In genomic region chr8:81768313-81768675, GRCm38 (mm10) we compare ENCODE assay signal across 9 mouse cellular contexts.
DNase-seq lines count a peak whose midpoint lies in the region; ATAC-seq and TF ChIP-seq lines count a peak whose summit lies in the region.
"Had no signal": no experiment of that assay in that cellular context is flagged by ENCODE, and none has a peak within 500 bp of the region (broad histone marks: within the 10 kb centered on the region; RNA-seq: fewer than 3 reads in every experiment).

No protein-coding gene starts in this region.

- no peak for ATAC-seq in heart, postnatal 0 days (ENCODE audit: insufficient read depth, low read depth)
- no peak for ATAC-seq in forebrain, embryonic 13.5 days
- ATAC-seq in liver, embryonic 11.5 days (replicated peaks; ENCODE audit: low FRiP score), result 0 out of 2 replicates have a peak, but pooled peaks have one; percentile 23
- ATAC-seq in stomach, embryonic 14.5 days (ENCODE audit: insufficient number of reproducible peaks, insufficient read depth, low FRiP score, low read depth), result 0 out of 2 replicates have a peak, but pooled peaks have one; percentile 56

- TF ChIP-seq CTCF in heart, postnatal 0 days (IDR thresholded peaks at IDR 0.05; ENCODE audit: low read depth), result no peak

- no peaks in the 10 kb centered on the region for H3K36me3 ChIP-seq in heart, postnatal 0 days (replicated peaks; ENCODE audit: control insufficient read depth, insufficient read depth, low read length)
- no peaks in the 10 kb centered on the region for H3K36me3 ChIP-seq in forebrain, embryonic 13.5 days (ENCODE audit: poor library complexity, severe bottlenecking)
- H3K36me3 ChIP-seq in liver, embryonic 11.5 days (ENCODE audit: control insufficient read depth, insufficient read depth, low read length), result no peaks in the 10 kb centered on the region
- no peaks in the 10 kb centered on the region for H3K36me3 ChIP-seq in stomach, embryonic 14.5 days (ENCODE audit: control insufficient read depth, insufficient read depth, low read length)

- peak overlapping the region; percentile 30; the same call in 1 of the 2 replicates for H3K4me3 ChIP-seq in heart, postnatal 0 days (ENCODE audit: low read depth, low read length)
- no peak overlapping the region for H3K4me3 ChIP-seq in forebrain, embryonic 13.5 days
- peak overlapping the region; percentile 24; the same call in 1 of the 2 replicates for H3K4me3 ChIP-seq in liver, embryonic 11.5 days (ENCODE audit: low read depth, low read length)
- H3K4me3 ChIP-seq in stomach, embryonic 14.5 days (ENCODE audit: low read depth, low read length), result no peak overlapping the region

- no peak for TF ChIP-seq EP300 in heart, postnatal 0 days (IDR thresholded peaks at IDR 0.05; ENCODE audit: low read depth)

- no peak overlapping the region; the same call in 1 of the 2 replicates for H3K9ac ChIP-seq in heart, postnatal 0 days (replicated peaks; ENCODE audit: low read depth, low read length)
- H3K9ac ChIP-seq in forebrain, embryonic 13.5 days, result no peak overlapping the region
- H3K9ac ChIP-seq in liver, embryonic 11.5 days (ENCODE audit: low read depth, low read length), result no peak overlapping the region
- no peak overlapping the region for H3K9ac ChIP-seq in stomach, embryonic 14.5 days (replicated peaks; ENCODE audit: low read depth, low read length)

- H3K9me3 ChIP-seq in heart, postnatal 0 days (replicated peaks; ENCODE audit: control insufficient read depth, low read length), result no peaks in the 10 kb centered on the region
- H3K9me3 ChIP-seq in forebrain, embryonic 13.5 days (replicated peaks), result no peaks in the 10 kb centered on the region
- H3K9me3 ChIP-seq in liver, embryonic 11.5 days (ENCODE audit: control insufficient read depth, low read length), result no peaks in the 10 kb centered on the region
- H3K9me3 ChIP-seq in stomach, embryonic 14.5 days (ENCODE audit: control insufficient read depth, low read depth, low read length), result no peaks in the 10 kb centered on the region

- H3K4me1 ChIP-seq in heart, postnatal 0 days (ENCODE audit: control insufficient read depth, insufficient read depth), result peaks cover 27% of the 10 kb centered on the region
- H3K4me1 ChIP-seq in forebrain, embryonic 13.5 days, result peaks cover 32% of the 10 kb centered on the region
- H3K4me1 ChIP-seq in liver, embryonic 11.5 days (replicated peaks; ENCODE audit: control insufficient read depth, insufficient read depth, low read length), result peaks cover 15% of the 10 kb centered on the region
- H3K4me1 ChIP-seq in stomach, embryonic 14.5 days (ENCODE audit: control insufficient read depth, insufficient read depth, low read length), result peaks cover 6% of the 10 kb centered on the region; the same call in 1 of the 2 replicates

- DNase-seq in heart, postnatal 0 days (ENCODE audit: low spot score), result no peak
- no peak for DNase-seq in heart, adult 18-20 months
- DNase-seq in liver, embryonic 11.5 days (ENCODE audit: low spot score), result no peak
- DNase-seq in gastrocnemius, postnatal 14 days, result no peak
- DNase-seq in right cerebral cortex, postnatal 25 days, result no peak
- no peak for DNase-seq in left cerebral cortex, postnatal 36 days (ENCODE audit: low spot score in 2 of 2)

- H3K4me2 ChIP-seq in heart, postnatal 0 days (ENCODE audit: low read depth, low read length), result peak overlapping the region; percentile 51
- H3K4me2 ChIP-seq in forebrain, embryonic 13.5 days, result peak overlapping the region; percentile 45; the same call in 1 of the 2 replicates
- H3K4me2 ChIP-seq in liver, embryonic 11.5 days, result peak overlapping the region; percentile 50
- peak overlapping the region; percentile 42 for H3K4me2 ChIP-seq in stomach, embryonic 14.5 days (replicated peaks; ENCODE audit: low read depth, low read length)

- 43% methylated on average over 2 of the region's 2 CpGs for WGBS in heart, postnatal 0 days
- WGBS in forebrain, embryonic 13.5 days, result 39% methylated on average over 2 of the region's 2 CpGs
- WGBS in liver, embryonic 11.5 days, result 40% methylated on average over 2 of the region's 2 CpGs
- 30% methylated on average over 2 of the region's 2 CpGs for WGBS in stomach, embryonic 14.5 days

- no peaks in the 10 kb centered on the region for H3K27me3 ChIP-seq in heart, postnatal 0 days (ENCODE audit: control insufficient read depth, insufficient read depth, low read length)
- no peaks in the 10 kb centered on the region for H3K27me3 ChIP-seq in forebrain, embryonic 13.5 days
- no peaks in the 10 kb centered on the region for H3K27me3 ChIP-seq in liver, embryonic 11.5 days (replicated peaks; ENCODE audit: control insufficient read depth, insufficient read depth, low read length)
- H3K27me3 ChIP-seq in stomach, embryonic 14.5 days (ENCODE audit: control insufficient read depth, insufficient read depth, low read length), result no peaks in the 10 kb centered on the region

- intact Hi-C loops in gastrocnemius, postnatal 14 days (cut with DNase I; ENCODE audit: low total_unique reads), result no loop called here
- intact Hi-C loops in left cerebral cortex, postnatal 36 days (cut with DNase I), result no loop called here

- H3K27ac ChIP-seq in heart, postnatal 0 days (ENCODE audit: low read depth), result peak overlapping the region; percentile 46; the same call in 1 of the 2 replicates
- no peak overlapping the region for H3K27ac ChIP-seq in forebrain, embryonic 13.5 days
- H3K27ac ChIP-seq in liver, embryonic 11.5 days (ENCODE audit: low read depth, low read length), result peak overlapping the region; percentile 61; the same call in 1 of the 2 replicates
- H3K27ac ChIP-seq in stomach, embryonic 14.5 days (ENCODE audit: low read length), result no peak overlapping the region
- H3K27ac ChIP-seq: liver, embryonic 14.5 days had no signal

Comparison
In these comparisons a context has a peak if more than half of its experiments do, and no peak if none do; other contexts are left out.
1. ATAC-seq: peak in liver, embryonic 11.5 days (single experiment) and stomach, embryonic 14.5 days (single experiment); none in heart, postnatal 0 days (single experiment) and forebrain, embryonic 13.5 days (single experiment).
2. H3K27ac ChIP-seq: peak in heart, postnatal 0 days (single experiment) and liver, embryonic 11.5 days (single experiment); none in forebrain, embryonic 13.5 days (single experiment) and stomach, embryonic 14.5 days (single experiment).
3. H3K4me3 ChIP-seq: peak in heart, postnatal 0 days (single experiment) and liver, embryonic 11.5 days (single experiment); none in forebrain, embryonic 13.5 days (single experiment) and stomach, embryonic 14.5 days (single experiment).
4. Peak in every context shown above with its lines, with median percentiles within 50 percentile points of each other: H3K4me2 ChIP-seq.